Mouse (Mus musculus) hindbrain, embryonic 16.5 days (tissue): ENCODE measurements around the gene Tmem30c. TPM values are rescaled to one million over a fixed set of nuclear protein-coding genes. Genes with fewer than 3 reads are reported as not detected.

Experiments used
- ATAC-seq: fragments of 200-750 bp; cut with Nextera tagmentation; 2 replicates; pipeline ENCODE4 v1.8.0; 2017; ENCODE audit warnings: moderate TSS enrichment, moderate library complexity
- H3K27ac ChIP-seq: fragments of 300-500 bp; sonication (generic); 2 replicates; pipeline ENCODE4 v1.5.1; 2014; ENCODE audit warnings: low read depth, mild to moderate bottlenecking, control low read depth, low read length, moderate library complexity
- H3K27me3 ChIP-seq: fragments of 300-500 bp; sonication (generic); replicated peaks from 2 replicates; pipeline ENCODE4 v1.6.1; 2014; ENCODE audit warnings: low read length; ENCODE audit not compliant: control insufficient read depth, insufficient read depth
- H3K36me3 ChIP-seq: fragments of 300-500 bp; sonication (generic); 2 replicates; pipeline ENCODE4 v1.6.1; 2014; ENCODE audit warnings: mild to moderate bottlenecking, low read length, moderate library complexity, mixed read lengths; ENCODE audit not compliant: control insufficient read depth, insufficient read depth
- H3K4me1 ChIP-seq: fragments of 300-500 bp; sonication (generic); 2 replicates; pipeline ENCODE4 v1.6.1; 2014; ENCODE audit warnings: low read depth, low read length; ENCODE audit not compliant: control insufficient read depth, insufficient read depth
- H3K4me2 ChIP-seq: fragments of 300-500 bp; sonication (generic); 2 replicates; pipeline ENCODE4 v1.6.1; 2014; ENCODE audit warnings: mild to moderate bottlenecking, low read length, control low read depth, moderate library complexity
- H3K4me3 ChIP-seq: fragments of 300-500 bp; sonication (generic); 2 replicates; pipeline ENCODE4 v1.5.1; 2014; ENCODE audit warnings: mild to moderate bottlenecking, low read length, control low read depth, moderate library complexity
- H3K9ac ChIP-seq: fragments of 300-500 bp; sonication (generic); 2 replicates; pipeline ENCODE4 v1.6.1; 2014; ENCODE audit warnings: low read depth, mild to moderate bottlenecking, control low read depth, low read length, moderate library complexity
- H3K9me3 ChIP-seq: fragments of 300-500 bp; sonication (generic); 2 replicates; pipeline ENCODE4 v1.6.1; 2014; ENCODE audit warnings: mild to moderate bottlenecking, low read length, moderate library complexity; ENCODE audit not compliant: control insufficient read depth
- WGBS: fragments of 180-500 bp; shearing (Covaris S2); extraction: QIAGEN DNeasy Blood & Tissue Kit; methylation state at CpG from one replicate; pipeline ENCODE4 v1.1.7; 2014; 5-methylcytosine and 5-hydroxymethylcytosine counted together
- polyA plus RNA-seq: library from polyadenylated mRNA; unstranded; fragments of >200 nt; fragmentation: Nextera tagmentation; extraction: Ambion mirVana; gene quantifications from 2 replicates; pipeline ENCODE4 v1.2.1, GENCODE M21; 2015

Gene Tmem30c
- polyA plus RNA-seq, 1 experiment from 2014 or later = 0.31 TPM

- Histone ChIP-seq H3K27ac (no peak overlapping the region), H3K9ac (no peak overlapping the region), H3K36me3 (no peaks in the 10 kb centered on the region), H3K4me3 (no peak overlapping the region), H3K4me1 (no peaks in the 10 kb centered on the region), H3K4me2 (no peak overlapping the region), H3K27me3 (no peaks in the 10 kb centered on the region), H3K9me3 (no peaks in the 10 kb centered on the region)
- peak; percentile 77 for ATAC-seq
- 65% methylated on average over 25 of the region's 25 CpGs for WGBS
Observed at GRCm38 (mm10) chr16:57302792-57303698, 10.4 kb upstream of the Tmem30c start.

- H3K36me3 ChIP-seq = no peaks in the 10 kb centered on the region
- 74% methylated on average over 9 of the region's 9 CpGs for WGBS
- no peaks in the 10 kb centered on the region for H3K27me3 ChIP-seq
- H3K4me2 ChIP-seq = no peak overlapping the region
- H3K9me3 ChIP-seq = no peaks in the 10 kb centered on the region
- H3K4me3 ChIP-seq = no peak overlapping the region
- peak overlapping the region; percentile 17; the same call in 1 of the 2 replicates for H3K27ac ChIP-seq
- H3K9ac ChIP-seq = no peak overlapping the region
- H3K4me1 ChIP-seq = no peaks in the 10 kb centered on the region
- no peak for ATAC-seq
Observed at GRCm38 (mm10) chr16:57301512-57302115, 8.9 kb upstream of the Tmem30c start.

- no peak overlapping the region for H3K4me2 ChIP-seq
- no peaks in the 10 kb centered on the region for H3K9me3 ChIP-seq
- no peak overlapping the region for H3K4me3 ChIP-seq
- H3K27me3 ChIP-seq = no peaks in the 10 kb centered on the region
- no peak overlapping the region for H3K9ac ChIP-seq
- no peak overlapping the region for H3K27ac ChIP-seq
- no peaks in the 10 kb centered on the region for H3K4me1 ChIP-seq
- WGBS = 89% methylated on average over 10 of the region's 10 CpGs
- no peaks in the 10 kb centered on the region for H3K36me3 ChIP-seq
- no peak for ATAC-seq
Observed at GRCm38 (mm10) chr16:57295216-57295934, 2.7 kb upstream of the Tmem30c start.

GRCm38 (mm10) chr16:57292296-57292695 is 369 bp downstream of the Tmem30c start:
- Histone ChIP-seq H3K9me3 (no peaks in the 10 kb centered on the region), H3K4me2 (no peak overlapping the region), H3K27ac (no peak overlapping the region), H3K4me1 (no peaks in the 10 kb centered on the region), H3K4me3 (no peak overlapping the region), H3K36me3 (no peaks in the 10 kb centered on the region), H3K27me3 (no peaks in the 10 kb centered on the region), H3K9ac (no peak overlapping the region)
- no peak for ATAC-seq
- 63% methylated on average over 4 of the region's 4 CpGs for WGBS

GRCm38 (mm10) chr16:57291696-57292095 is 969 bp downstream of the Tmem30c start:
- ATAC-seq = no peak
- H3K36me3 ChIP-seq = no peaks in the 10 kb centered on the region
- 94% methylated on average over 5 of the region's 5 CpGs for WGBS
- H3K4me2 ChIP-seq = no peak overlapping the region
- H3K4me3 ChIP-seq = no peak overlapping the region
- no peak overlapping the region for H3K9ac ChIP-seq
- H3K4me1 ChIP-seq = no peaks in the 10 kb centered on the region
- no peaks in the 10 kb centered on the region for H3K27me3 ChIP-seq
- H3K27ac ChIP-seq = no peak overlapping the region
- no peaks in the 10 kb centered on the region for H3K9me3 ChIP-seq

GRCm38 (mm10) chr16:57281417-57281816 is 11.2 kb downstream of the Tmem30c start:
- Histone ChIP-seq H3K4me3 (no peak overlapping the region), H3K36me3 (no peaks in the 10 kb centered on the region), H3K4me2 (no peak overlapping the region), H3K9me3 (no peaks in the 10 kb centered on the region), H3K4me1 (no peaks in the 10 kb centered on the region), H3K9ac (no peak overlapping the region), H3K27me3 (no peaks in the 10 kb centered on the region), H3K27ac (no peak overlapping the region)
- no peak for ATAC-seq
- 70% methylated on average over 8 of the region's 8 CpGs for WGBS

GRCm38 (mm10) chr16:57280221-57281217 is 12.1 kb downstream of the Tmem30c start:
- no peak overlapping the region for H3K27ac ChIP-seq

GRCm38 (mm10) chr16:57278976-57279626 is 13.6 kb downstream of the Tmem30c start:
- Histone ChIP-seq H3K4me3 (no peak overlapping the region), H3K4me2 (no peak overlapping the region), H3K4me1 (no peaks in the 10 kb centered on the region), H3K9me3 (no peaks in the 10 kb centered on the region), H3K27ac (no peak overlapping the region), H3K9ac (no peak overlapping the region), H3K36me3 (no peaks in the 10 kb centered on the region), H3K27me3 (no peaks in the 10 kb centered on the region)
- 94% methylated on average over 10 of the region's 12 CpGs for WGBS
- ATAC-seq = no peak

More at GRCm38 (mm10) chr16:57280221-57281217, 12.1 kb downstream of the Tmem30c start:
- H3K4me1 ChIP-seq = no peaks in the 10 kb centered on the region
- no peak overlapping the region for H3K9ac ChIP-seq
- no peaks in the 10 kb centered on the region for H3K9me3 ChIP-seq
- WGBS = 84% methylated on average over 31 of the region's 31 CpGs
- H3K27me3 ChIP-seq = no peaks in the 10 kb centered on the region
- ATAC-seq = no peak
- H3K4me3 ChIP-seq = no peak overlapping the region
- H3K4me2 ChIP-seq = no peak overlapping the region
- no peaks in the 10 kb centered on the region for H3K36me3 ChIP-seq
